Comparison of ENCODE assay signal across 8 mouse cellular contexts in the genomic region with DNA sequence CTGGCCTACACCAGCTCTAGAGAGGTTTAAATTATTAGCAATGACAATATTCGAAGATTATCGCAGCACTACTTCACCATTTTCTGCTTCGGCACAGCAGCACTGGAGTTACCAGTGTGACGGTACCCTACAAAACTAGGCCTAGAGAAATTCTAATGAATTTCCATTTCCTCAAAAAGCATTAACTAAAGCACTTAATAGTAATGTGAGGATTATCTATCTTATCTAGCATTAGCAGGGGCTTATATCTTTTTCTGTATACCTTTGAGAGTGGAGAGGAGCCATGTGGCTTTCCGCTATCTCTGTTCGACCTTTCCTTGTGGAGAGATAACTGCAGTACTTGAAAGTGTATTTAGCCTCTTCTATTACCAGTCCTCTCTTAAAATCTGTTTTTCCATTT. TPM values are rescaled to one million over a fixed set of nuclear protein-coding genes. Genes with fewer than 3 reads are reported as not detected.
DNase-seq lines count a peak whose midpoint lies in the region; ATAC-seq and TF ChIP-seq lines count a peak whose summit lies in the region.

No protein-coding gene starts in this region.

- peak overlapping the region; percentile 95 for H3K4me3 ChIP-seq in heart, embryonic 11.5 days (ENCODE audit: low read depth, low read length)
- peak overlapping the region; percentile 91 for H3K4me3 ChIP-seq in G1E (ENCODE audit: low read depth, low read length)
- peak overlapping the region; percentile 89 for H3K4me3 ChIP-seq in hindbrain, embryonic 12.5 days

- TF ChIP-seq CTCF in G1E (IDR thresholded peaks at IDR 0.05; ENCODE audit: low read depth, low read length) = no peak

- 0 out of 2 replicates have a peak, but pooled peaks cover 3% of the 10 kb centered on the region for H3K9me3 ChIP-seq in heart, embryonic 11.5 days (replicated peaks; ENCODE audit: control insufficient read depth, low read length)
- H3K9me3 ChIP-seq in G1E (replicated peaks) = peaks cover 7% of the 10 kb centered on the region
- no peaks in the 10 kb centered on the region for H3K9me3 ChIP-seq in hindbrain, embryonic 12.5 days (replicated peaks)

- no peak for DNase-seq in heart, adult 8-10 months (ENCODE audit: low spot score)
- DNase-seq in G1E (ENCODE audit: low spot score) (no peak), MN1 (ENCODE audit: low spot score) (no peak)
- DNase-seq in frontal cortex, adult 2 months (ENCODE audit: extremely low spot score in 1 of 2, low spot score in 1 of 2) = no peak
- DNase-seq in kidney, postnatal 25 days = no peak

- H3K27me3 ChIP-seq in heart, embryonic 11.5 days (ENCODE audit: control insufficient read depth, insufficient read depth, low read length) = no peaks in the 10 kb centered on the region
- H3K27me3 ChIP-seq in G1E (ENCODE audit: insufficient read depth, low read length) = no peaks in the 10 kb centered on the region
- H3K27me3 ChIP-seq in hindbrain, embryonic 12.5 days = no peaks in the 10 kb centered on the region

- WGBS in heart, embryonic 11.5 days (ENCODE audit: insufficient replicate concordance) = 28% methylated on average over 6 of the region's 6 CpGs
- 70% methylated on average over 6 of the region's 6 CpGs for WGBS in hindbrain, embryonic 12.5 days

- peak overlapping the region; percentile 75 for H3K4me2 ChIP-seq in heart, embryonic 11.5 days
- peak overlapping the region; percentile 73 for H3K4me2 ChIP-seq in hindbrain, embryonic 12.5 days (replicated peaks)

- no peaks in the 10 kb centered on the region for H3K36me3 ChIP-seq in heart, embryonic 11.5 days (ENCODE audit: control insufficient read depth, insufficient read depth, low read length)
- peaks cover 33% of the 10 kb centered on the region for H3K36me3 ChIP-seq in G1E (replicated peaks)
- H3K36me3 ChIP-seq in hindbrain, embryonic 12.5 days = no peaks in the 10 kb centered on the region

- H3K27ac ChIP-seq in heart, embryonic 11.5 days (ENCODE audit: low read depth, low read length) = peak overlapping the region; percentile 100
- H3K27ac ChIP-seq in hindbrain, embryonic 12.5 days = no peak overlapping the region

- H3K4me1 ChIP-seq in heart, embryonic 11.5 days (ENCODE audit: control insufficient read depth, insufficient read depth, low read length) = peaks cover 7% of the 10 kb centered on the region; the same call in 1 of the 2 replicates
- peaks cover 60% of the 10 kb centered on the region for H3K4me1 ChIP-seq in G1E (ENCODE audit: insufficient read depth, low read depth, low read length)
- H3K4me1 ChIP-seq in hindbrain, embryonic 12.5 days = peaks cover 7% of the 10 kb centered on the region; the same call in 1 of the 2 replicates

- ATAC-seq in heart, embryonic 11.5 days (replicated peaks; ENCODE audit: insufficient number of reproducible peaks, low FRiP score, low TSS enrichment) = no peak
- ATAC-seq in G1E (ENCODE audit: extremely low read depth, insufficient number of reproducible peaks, low FRiP score, poor library complexity, severe bottlenecking) = no peak
- ATAC-seq in hindbrain, embryonic 12.5 days (ENCODE audit: low FRiP score) = no peak
- ATAC-seq in megakaryocyte-erythroid progenitor cell, adult 5-6 weeks (replicated peaks; ENCODE audit: low FRiP score, low TSS enrichment, poor library complexity, severe bottlenecking) = peak; percentile 18; the same call in 1 of the 2 replicates

- peak overlapping the region; percentile 97 for H3K9ac ChIP-seq in heart, embryonic 11.5 days (ENCODE audit: low read depth, low read length)
- peak overlapping the region; percentile 94 for H3K9ac ChIP-seq in hindbrain, embryonic 12.5 days

RNA-seq across cellular contexts. Expression of a gene that starts 1.0 kb away (rescaled TPM):
- 41.3 and 45.1 TPM in 2 replicates for polyA plus RNA-seq in heart, embryonic 11.5 days (2014; fragmentation: Nextera tagmentation; extraction: Ambion mirVana)
- total RNA-seq in heart, adult 8-10 months (2022) = 10 to 100 TPM in 2 of 4 experiments, 1 to 10 TPM in 2; 9.0 to 14.9 (median 12.1) TPM
- total RNA-seq in G1E (2014; fragmentation: Nextera tagmentation) (132 and 144 TPM in 2 replicates), G1E (2017) (257 and 265 TPM in 2 replicates)
- polyA plus RNA-seq in G1E (2012) = 62.4 and 67.6 TPM in 2 replicates
- polyA plus RNA-seq in hindbrain, embryonic 12.5 days (2016; fragmentation: Nextera tagmentation; extraction: Ambion mirVana) = 29.9 and 30.1 TPM in 2 replicates
- total RNA-seq in megakaryocyte-erythroid progenitor cell, adult 5-6 weeks (2014; fragmentation: Nextera tagmentation) = 28.4 and 42.0 TPM in 2 replicates
- total RNA-seq in megakaryocyte-erythroid progenitor cell, adult 5-6 weeks (2017) = 46.9 and 50.6 TPM in 2 replicates
- polyA plus RNA-seq in frontal cortex, adult 2 months (2012; rRNA removed) = 16.6 and 17.0 TPM in 2 replicates

RNA-seq across cellular contexts. Expression of a gene that starts 9.4 kb away (rescaled TPM):
- polyA plus RNA-seq in heart, embryonic 11.5 days (2014; fragmentation: Nextera tagmentation; extraction: Ambion mirVana) = 8.1 and 8.9 TPM in 2 replicates
- under 1 TPM; 0.55 to 0.97 (median 0.69) TPM for total RNA-seq in heart, adult 8-10 months (2022)
- total RNA-seq in G1E (2014; fragmentation: Nextera tagmentation) = 88.0 and 98.7 TPM in 2 replicates
- 61.9 and 69.2 TPM in 2 replicates for total RNA-seq in G1E (2017)
- 6.7 and 7.0 TPM in 2 replicates for polyA plus RNA-seq in G1E (2012)
- 11.1 and 11.7 TPM in 2 replicates for polyA plus RNA-seq in hindbrain, embryonic 12.5 days (2016; fragmentation: Nextera tagmentation; extraction: Ambion mirVana)
- total RNA-seq in megakaryocyte-erythroid progenitor cell, adult 5-6 weeks (2014; fragmentation: Nextera tagmentation) = 42.8 and 42.9 TPM in 2 replicates
- total RNA-seq in megakaryocyte-erythroid progenitor cell, adult 5-6 weeks (2017) = 49.8 and 50.6 TPM in 2 replicates
- polyA plus RNA-seq in frontal cortex, adult 2 months (2012; rRNA removed) = 3.9 and 4.4 TPM in 2 replicates
